Mouse (Mus musculus) midbrain, embryonic 15.5 days (tissue): Measurements from ENCODE around the gene Ssu2. TPM values are rescaled to one million over a fixed set of nuclear protein-coding genes. Genes with fewer than 3 reads are reported as not detected.

Experiments
- ATAC-seq: fragments of 200-750 bp; cut with Nextera tagmentation; replicated peaks from 2 replicates; pipeline ENCODE4 v1.8.0; 2017; ENCODE audit warnings: moderate TSS enrichment
- H3K27ac ChIP-seq: fragments of 300-500 bp; sonication (generic); 2 replicates; pipeline ENCODE4 v1.5.1; 2015; ENCODE audit warnings: mild to moderate bottlenecking, inconsistent platforms
- H3K27me3 ChIP-seq: fragments of 300-500 bp; sonication (generic); replicated peaks from 2 replicates; pipeline ENCODE4 v1.6.1; 2015; ENCODE audit warnings: inconsistent platforms
- H3K36me3 ChIP-seq: fragments of 300-500 bp; sonication (generic); replicated peaks from 2 replicates; pipeline ENCODE4 v1.6.1; 2015; ENCODE audit warnings: inconsistent platforms
- H3K4me1 ChIP-seq: fragments of 300-500 bp; sonication (generic); 2 replicates; pipeline ENCODE4 v1.6.1; 2015; ENCODE audit warnings: inconsistent platforms
- H3K4me2 ChIP-seq: fragments of 300-500 bp; sonication (generic); 2 replicates; pipeline ENCODE4 v1.6.1; 2015; ENCODE audit warnings: inconsistent platforms, mild to moderate bottlenecking, moderate library complexity
- H3K4me3 ChIP-seq: fragments of 300-500 bp; sonication (generic); 2 replicates; pipeline ENCODE4 v1.5.1; 2015; ENCODE audit warnings: mild to moderate bottlenecking, inconsistent platforms
- H3K9ac ChIP-seq: fragments of 300-500 bp; sonication (generic); 2 replicates; pipeline ENCODE4 v1.6.1; 2015; ENCODE audit warnings: mild to moderate bottlenecking, inconsistent platforms
- H3K9me3 ChIP-seq: fragments of 300-500 bp; sonication (generic); 2 replicates; pipeline ENCODE4 v1.6.1; 2016; ENCODE audit warnings: inconsistent platforms
- WGBS: fragments of 180-500 bp; shearing (Covaris S2); methylation state at CpG from one replicate; pipeline ENCODE4 v1.1.7; 2015; ENCODE audit warnings: mixed read lengths; 5-methylcytosine and 5-hydroxymethylcytosine counted together
- polyA plus RNA-seq: library from polyadenylated mRNA; unstranded; fragments of >200 nt; fragmentation: Nextera tagmentation; extraction: Ambion mirVana; gene quantifications from 2 replicates; pipeline ENCODE4 v1.2.1, GENCODE M21; 2015

Ssu2 gene
- polyA plus RNA-seq, 1 experiment from 2014 or later: 0.30 TPM

DNA sequence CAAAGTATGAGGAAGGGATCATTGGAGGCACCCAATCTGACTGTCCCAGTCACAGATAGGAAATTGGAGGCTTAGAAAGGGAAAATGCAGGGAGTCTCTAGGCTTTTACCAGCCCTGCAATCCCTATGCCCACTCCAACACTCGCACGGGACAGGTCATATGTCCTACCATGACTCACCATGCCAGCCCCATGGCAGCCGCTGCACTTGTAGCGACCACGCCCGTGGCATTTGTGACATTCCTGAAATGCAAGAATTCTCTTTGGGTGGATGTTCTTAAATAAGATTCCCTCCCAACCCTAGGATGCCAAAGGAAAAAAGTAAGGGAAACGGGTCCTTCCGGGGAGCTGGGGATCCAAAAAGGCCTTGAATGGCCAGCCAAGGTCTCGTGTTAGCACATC lies 8.8 kb downstream of the Ssu2 start:
- Histone ChIP-seq H3K4me2 (no peak overlapping the region), H3K27me3 (no peaks in the 10 kb centered on the region), H3K9ac (no peak overlapping the region), H3K4me3 (no peak overlapping the region), H3K27ac (no peak overlapping the region), H3K4me1 (peaks cover 4% of the 10 kb centered on the region; the same call in 1 of the 2 replicates), H3K36me3 (no peaks in the 10 kb centered on the region), H3K9me3 (no peaks in the 10 kb centered on the region)
- WGBS: 96% methylated on average over 9 of the region's 9 CpGs
- no peak for ATAC-seq

DNA sequence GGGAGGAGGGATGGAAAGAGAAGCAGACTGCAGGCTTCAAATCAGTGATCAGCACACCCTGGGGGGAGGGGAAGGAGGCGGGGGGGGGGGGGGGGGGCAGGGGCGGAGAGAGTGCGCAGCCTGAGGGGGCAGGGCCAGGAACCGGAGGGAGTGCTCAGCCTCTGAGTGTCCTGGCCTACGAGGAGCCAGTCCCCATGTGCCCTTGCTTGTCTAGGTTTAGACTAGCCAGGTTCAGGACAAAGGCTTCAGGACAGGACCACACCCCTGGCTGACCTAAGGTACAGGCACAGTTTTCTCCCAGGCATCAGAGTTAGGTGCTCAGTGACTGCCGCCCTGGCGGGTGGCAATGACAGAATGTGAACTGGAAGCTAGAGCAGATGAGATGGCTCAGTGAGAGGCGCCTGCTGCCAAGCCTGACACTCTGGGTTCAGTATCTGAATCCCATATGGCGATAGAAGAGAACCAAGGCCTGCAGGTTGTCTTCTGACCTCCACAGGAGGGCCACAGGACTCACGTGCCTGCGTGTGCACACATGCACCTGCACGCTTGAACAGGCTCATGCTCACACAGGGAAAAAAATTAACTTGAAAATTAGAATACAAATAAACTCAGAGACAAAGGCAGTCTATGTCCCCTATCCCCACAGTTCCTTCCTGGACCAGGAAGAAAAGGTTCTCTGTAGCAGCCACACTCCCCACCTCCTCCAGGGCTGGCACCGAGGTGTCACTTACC lies 12.0 kb downstream of the Ssu2 start:
- no peaks in the 10 kb centered on the region for H3K9me3 ChIP-seq
- no peaks in the 10 kb centered on the region for H3K27me3 ChIP-seq
- H3K4me3 ChIP-seq: no peak overlapping the region
- no peak overlapping the region for H3K4me2 ChIP-seq
- no peaks in the 10 kb centered on the region for H3K4me1 ChIP-seq
- H3K9ac ChIP-seq: no peak overlapping the region
- no peak overlapping the region for H3K27ac ChIP-seq
- 63% methylated on average over 10 of the region's 13 CpGs for WGBS
- no peaks in the 10 kb centered on the region for H3K36me3 ChIP-seq
- no peak for ATAC-seq

DNA sequence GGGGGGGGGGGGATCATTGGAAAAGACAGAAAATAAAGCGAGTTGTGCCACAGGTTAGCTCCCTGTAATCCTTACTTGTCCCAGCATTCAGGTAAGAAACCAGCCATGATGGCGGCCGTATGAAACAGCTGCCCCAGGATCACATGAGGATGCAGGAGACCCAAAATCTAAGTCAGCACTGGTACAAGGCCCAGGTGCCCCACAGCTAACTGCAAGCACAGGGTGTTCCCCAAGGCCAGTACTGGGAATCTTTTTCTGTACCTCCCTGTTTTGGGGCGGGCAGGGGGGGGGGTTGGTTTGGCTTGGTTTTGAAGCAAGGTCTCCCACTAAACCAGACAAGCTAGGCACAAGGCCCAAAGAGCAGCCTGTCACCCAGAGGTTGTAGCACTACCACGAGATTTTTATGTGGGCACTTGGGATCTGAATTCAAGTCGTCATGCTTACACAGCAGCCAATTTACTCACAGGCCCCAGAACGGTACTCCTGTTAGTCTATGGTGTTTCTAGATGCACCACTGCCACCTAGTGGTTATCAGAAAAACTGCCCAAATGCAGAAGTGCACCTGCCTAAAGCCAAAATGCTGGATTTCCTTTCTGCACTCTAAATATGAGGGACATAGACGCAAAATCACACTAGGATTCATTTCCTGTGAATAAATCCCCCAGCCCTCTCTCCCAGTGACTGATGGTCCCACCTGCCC lies 13.8 kb downstream of the Ssu2 start:
- Histone ChIP-seq H3K4me1 (no peaks in the 10 kb centered on the region), H3K9me3 (no peaks in the 10 kb centered on the region), H3K27ac (no peak overlapping the region), H3K4me2 (no peak overlapping the region), H3K36me3 (no peaks in the 10 kb centered on the region), H3K9ac (no peak overlapping the region), H3K27me3 (no peaks in the 10 kb centered on the region), H3K4me3 (no peak overlapping the region)
- 47% methylated on average over 8 of the region's 8 CpGs for WGBS
- peak; percentile 76 for ATAC-seq

DNA sequence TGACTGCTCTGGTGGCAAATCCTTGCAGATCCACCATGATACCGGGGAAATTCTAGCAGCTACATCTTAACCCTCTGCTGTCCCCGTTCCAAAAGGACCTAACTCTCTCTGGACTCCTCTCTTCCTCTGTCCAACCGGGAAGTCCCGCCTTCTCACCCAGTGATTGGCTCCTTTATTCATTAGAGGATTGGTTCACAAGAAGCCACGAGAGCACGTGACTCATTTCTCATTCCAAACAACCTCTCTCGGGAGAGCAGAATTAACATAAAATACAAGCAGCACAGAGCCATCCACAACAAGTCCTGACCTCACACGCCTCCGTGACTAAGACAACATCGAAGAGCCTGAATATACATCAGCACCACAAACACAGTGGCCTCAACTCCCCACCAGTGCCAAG lies 22.5 kb downstream of the Ssu2 start:
- Histone ChIP-seq H3K4me2 (no peak overlapping the region), H3K27me3 (no peaks in the 10 kb centered on the region), H3K4me3 (no peak overlapping the region), H3K36me3 (no peaks in the 10 kb centered on the region), H3K9me3 (no peaks in the 10 kb centered on the region), H3K9ac (no peak overlapping the region), H3K27ac (no peak overlapping the region), H3K4me1 (no peaks in the 10 kb centered on the region)
- WGBS: 73% methylated on average over 10 of the region's 10 CpGs
- ATAC-seq: no peak

DNA sequence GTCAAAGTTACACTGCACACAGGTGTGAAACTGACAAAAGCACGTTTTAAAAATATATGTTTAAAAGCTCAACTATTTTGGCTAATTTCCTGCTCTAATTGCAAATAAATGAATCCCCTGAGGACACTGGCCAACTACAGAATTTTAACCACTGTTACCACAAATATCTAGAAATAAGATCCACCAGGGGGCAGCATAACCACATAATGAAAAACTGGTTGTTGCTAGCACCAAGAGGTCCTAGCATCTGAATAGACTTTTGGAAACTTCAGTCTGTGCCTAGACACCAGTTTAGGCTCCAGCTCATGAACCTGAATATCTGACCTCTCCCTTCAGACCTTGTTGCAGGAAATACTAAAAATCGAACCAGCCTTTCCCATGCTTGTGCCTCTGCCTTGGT lies 23.2 kb downstream of the Ssu2 start:
- Histone ChIP-seq H3K9me3 (no peaks in the 10 kb centered on the region), H3K9ac (no peak overlapping the region), H3K27me3 (no peaks in the 10 kb centered on the region), H3K27ac (no peak overlapping the region), H3K4me1 (no peaks in the 10 kb centered on the region), H3K4me3 (no peak overlapping the region), H3K36me3 (no peaks in the 10 kb centered on the region), H3K4me2 (no peak overlapping the region)
- ATAC-seq: no peak
- WGBS: 47% methylated on average over 2 of the region's 2 CpGs

DNA sequence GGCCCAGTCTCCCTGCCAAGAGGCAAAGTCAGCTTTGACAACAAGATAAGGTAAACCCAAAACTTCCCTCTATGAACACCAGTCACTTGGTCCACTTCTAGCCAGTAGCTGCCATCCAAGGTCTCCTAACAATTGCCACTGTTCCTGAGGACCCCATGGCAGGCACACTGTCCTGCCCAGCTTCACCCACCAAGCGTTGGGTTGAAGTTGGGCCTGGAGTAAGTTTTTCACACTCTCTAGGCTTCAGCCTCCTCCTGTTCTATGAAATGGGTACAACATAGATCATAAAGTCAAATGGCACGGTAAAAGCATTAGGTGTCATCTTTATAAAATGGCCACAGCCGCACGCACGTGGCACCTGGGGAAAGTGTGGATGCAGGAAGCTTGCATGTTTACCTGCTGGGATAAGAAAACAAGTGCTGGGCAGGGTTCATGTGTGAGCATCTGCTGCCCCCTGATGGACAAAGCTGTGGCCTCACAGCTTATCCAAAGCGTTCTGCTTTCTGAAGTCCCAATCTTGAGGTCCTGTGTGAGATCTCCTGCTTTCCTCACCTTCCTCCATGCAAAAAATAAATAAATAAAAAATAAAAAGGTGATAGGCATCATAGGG lies 25.4 kb downstream of the Ssu2 start:
- ATAC-seq: peak; percentile 83
- Histone ChIP-seq H3K27ac (no peak overlapping the region), H3K4me1 (no peaks in the 10 kb centered on the region), H3K36me3 (no peaks in the 10 kb centered on the region), H3K4me2 (no peak overlapping the region), H3K9ac (no peak overlapping the region), H3K9me3 (no peaks in the 10 kb centered on the region), H3K27me3 (no peaks in the 10 kb centered on the region), H3K4me3 (no peak overlapping the region)
- WGBS: 43% methylated on average over 6 of the region's 6 CpGs

DNA sequence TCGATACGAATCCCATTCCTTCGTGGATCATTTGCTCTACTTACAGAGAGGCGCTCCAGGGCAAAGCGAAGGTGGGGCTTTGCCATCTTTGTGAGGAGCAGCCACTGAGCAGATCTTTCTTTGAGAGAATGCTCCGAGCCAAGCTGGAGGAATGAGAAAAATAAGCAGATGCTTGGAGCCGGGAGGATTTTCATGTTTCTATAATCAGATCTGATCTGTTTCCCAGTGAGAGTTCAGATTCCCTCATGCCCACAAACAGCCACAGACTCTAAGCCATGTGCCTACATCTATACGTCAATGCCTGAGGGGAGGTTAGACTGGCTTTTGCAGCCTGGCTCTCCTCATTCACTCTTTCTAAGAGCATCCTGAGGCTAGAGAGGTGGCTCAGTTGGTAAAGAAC lies 27.1 kb downstream of the Ssu2 start:
- no peaks in the 10 kb centered on the region for H3K9me3 ChIP-seq
- H3K4me3 ChIP-seq: no peak overlapping the region
- no peaks in the 10 kb centered on the region for H3K36me3 ChIP-seq
- H3K27me3 ChIP-seq: no peaks in the 10 kb centered on the region
- no peaks in the 10 kb centered on the region for H3K4me1 ChIP-seq
- no peak overlapping the region for H3K4me2 ChIP-seq
- H3K27ac ChIP-seq: no peak overlapping the region
- WGBS: 63% methylated on average over 8 of the region's 8 CpGs
- no peak overlapping the region for H3K9ac ChIP-seq
- ATAC-seq: no peak

DNA sequence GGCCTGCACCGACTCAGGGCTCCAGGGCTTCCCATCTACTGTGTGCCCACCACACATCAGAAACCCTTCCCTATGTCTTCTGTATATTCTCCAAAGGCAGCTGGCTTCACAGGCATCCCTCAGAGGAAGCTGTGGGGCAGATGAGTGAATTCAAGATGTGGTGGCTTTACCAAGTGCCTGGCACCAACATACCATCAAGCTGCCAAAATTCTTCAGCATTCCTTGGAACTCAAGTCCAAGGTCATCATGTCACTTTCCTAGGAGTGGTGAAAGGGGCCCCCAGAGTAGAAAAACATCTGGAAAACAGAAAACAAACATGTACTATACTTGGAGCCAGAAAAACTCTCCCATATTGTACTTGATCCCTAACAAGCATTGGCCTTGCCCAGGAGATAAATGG lies 28.5 kb downstream of the Ssu2 start:
- Histone ChIP-seq H3K4me3 (no peak overlapping the region), H3K27ac (no peak overlapping the region), H3K4me1 (no peaks in the 10 kb centered on the region), H3K9me3 (no peaks in the 10 kb centered on the region), H3K27me3 (no peaks in the 10 kb centered on the region), H3K9ac (no peak overlapping the region), H3K36me3 (no peaks in the 10 kb centered on the region), H3K4me2 (no peak overlapping the region)
- no peak for ATAC-seq
- 84% methylated on average over 1 of the region's 1 CpGs for WGBS

DNA sequence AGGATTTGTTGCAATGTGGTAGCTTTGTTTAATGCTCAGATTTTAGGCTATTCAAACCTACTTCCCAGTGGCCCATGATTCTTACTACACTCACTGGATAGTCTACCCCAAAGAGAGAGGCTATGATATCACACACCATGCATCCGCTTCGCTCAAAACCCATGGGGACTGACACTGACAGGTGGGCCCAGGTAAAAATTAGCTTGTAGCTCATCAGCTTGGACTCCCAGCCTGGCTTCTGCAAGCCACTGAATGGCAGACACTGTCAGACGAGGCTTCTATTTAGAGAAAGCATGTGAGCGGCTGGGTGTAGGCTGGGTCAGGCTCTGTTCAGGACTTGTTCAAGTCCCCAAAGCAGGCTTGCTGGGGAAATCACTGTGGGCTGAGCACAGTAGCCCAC lies 37.4 kb downstream of the Ssu2 start:
- H3K36me3 ChIP-seq: no peaks in the 10 kb centered on the region
- no peaks in the 10 kb centered on the region for H3K9me3 ChIP-seq
- H3K4me2 ChIP-seq: no peak overlapping the region
- no peak overlapping the region for H3K9ac ChIP-seq
- H3K4me1 ChIP-seq: no peaks in the 10 kb centered on the region
- ATAC-seq: no peak
- 94% methylated on average over 4 of the region's 4 CpGs for WGBS
- H3K4me3 ChIP-seq: no peak overlapping the region
- no peaks in the 10 kb centered on the region for H3K27me3 ChIP-seq
- no peak overlapping the region for H3K27ac ChIP-seq

DNA sequence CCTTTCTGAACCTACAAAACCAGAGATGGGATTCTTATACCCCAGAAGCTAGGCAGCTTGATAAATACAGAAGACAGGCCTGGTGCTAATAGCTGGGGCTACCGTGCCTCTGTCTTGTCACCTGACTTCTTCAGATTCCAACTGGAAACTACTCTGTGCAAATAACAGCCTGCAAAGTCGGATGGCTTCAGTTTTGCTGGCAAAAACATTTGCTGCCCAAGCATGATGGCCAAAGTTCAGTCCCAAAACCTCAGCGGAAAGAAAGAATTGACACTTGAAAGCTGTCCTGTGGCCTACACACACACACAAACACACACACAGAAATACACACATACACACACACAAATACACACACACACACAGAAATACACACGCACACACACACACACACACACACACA lies 48.8 kb downstream of the Ssu2 start:
- H3K4me3 ChIP-seq: no peak overlapping the region
- 86% methylated on average over 4 of the region's 4 CpGs for WGBS
- H3K4me2 ChIP-seq: no peak overlapping the region
- H3K27ac ChIP-seq: no peak overlapping the region
- no peaks in the 10 kb centered on the region for H3K9me3 ChIP-seq
- no peak overlapping the region for H3K9ac ChIP-seq
- no peaks in the 10 kb centered on the region for H3K27me3 ChIP-seq
- no peak for ATAC-seq
- no peaks in the 10 kb centered on the region for H3K36me3 ChIP-seq
- H3K4me1 ChIP-seq: no peaks in the 10 kb centered on the region

DNA sequence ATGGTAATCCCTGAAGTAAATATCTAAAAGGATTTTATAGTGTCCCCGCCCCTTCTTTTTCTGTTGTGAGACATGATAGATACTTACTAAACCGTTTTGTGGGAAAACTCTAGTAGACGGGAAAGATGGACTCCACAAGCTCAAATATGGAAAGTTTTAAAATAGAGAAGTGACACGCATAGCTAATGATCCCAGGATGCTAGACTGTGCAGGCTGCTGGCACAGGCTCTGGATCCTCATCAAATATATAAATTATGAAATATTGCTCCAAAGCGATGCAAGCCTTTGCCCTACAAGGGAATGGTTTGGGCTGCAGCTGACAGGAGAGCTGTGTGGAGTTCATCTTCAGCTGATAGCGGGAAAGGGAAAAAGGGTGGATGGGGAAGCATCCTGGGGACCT lies 50.2 kb downstream of the Ssu2 start:
- H3K36me3 ChIP-seq: no peaks in the 10 kb centered on the region
- H3K4me2 ChIP-seq: no peak overlapping the region
- no peak overlapping the region for H3K4me3 ChIP-seq
- H3K27ac ChIP-seq: no peak overlapping the region
- no peak overlapping the region for H3K9ac ChIP-seq
- no peaks in the 10 kb centered on the region for H3K9me3 ChIP-seq
- WGBS: 83% methylated on average over 6 of the region's 6 CpGs
- H3K4me1 ChIP-seq: no peaks in the 10 kb centered on the region
- no peak for ATAC-seq
- H3K27me3 ChIP-seq: no peaks in the 10 kb centered on the region

DNA sequence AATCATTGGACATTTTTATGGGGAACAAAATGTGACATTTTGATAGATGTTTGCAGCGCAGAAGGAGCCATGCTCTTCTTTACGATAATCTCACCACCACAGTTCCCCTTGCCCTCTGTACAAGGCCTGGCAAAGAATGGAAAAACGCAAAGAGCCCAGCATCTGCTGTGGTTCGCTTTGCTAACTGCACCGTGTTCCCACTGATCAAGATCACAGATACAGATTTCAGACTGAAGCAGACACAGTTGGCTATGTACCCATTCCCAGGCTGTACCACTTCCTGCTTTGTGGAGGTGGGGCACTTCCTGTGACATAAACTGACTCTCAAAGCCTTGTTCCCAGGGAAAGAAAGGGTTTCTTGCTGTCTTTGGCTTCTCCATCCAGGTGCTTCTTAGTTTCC lies 53.9 kb downstream of the Ssu2 start:
- no peak for ATAC-seq
- no peaks in the 10 kb centered on the region for H3K36me3 ChIP-seq

DNA sequence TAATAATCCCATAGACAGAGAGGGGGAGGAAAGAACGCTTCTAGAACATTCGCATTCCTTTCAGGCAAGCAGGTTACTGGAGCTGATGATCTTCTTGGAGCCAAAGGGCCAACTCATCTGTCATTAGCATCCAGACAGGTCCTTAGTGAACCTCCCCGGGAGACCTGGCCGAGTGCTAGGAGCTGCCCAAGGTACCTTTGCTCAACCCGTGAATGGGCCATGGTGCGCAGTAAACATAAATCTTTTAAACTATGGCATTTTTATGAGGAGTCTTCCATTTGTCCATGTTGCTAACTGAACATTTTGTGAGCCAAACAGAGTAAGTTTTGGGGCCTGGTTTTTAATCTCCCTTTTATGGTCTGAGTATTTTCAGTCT lies 56.6 kb downstream of the Ssu2 start:
- Histone ChIP-seq H3K9me3 (no peaks in the 10 kb centered on the region), H3K4me1 (no peaks in the 10 kb centered on the region), H3K4me2 (no peak overlapping the region), H3K27ac (no peak overlapping the region), H3K36me3 (no peaks in the 10 kb centered on the region), H3K27me3 (no peaks in the 10 kb centered on the region), H3K9ac (no peak overlapping the region), H3K4me3 (no peak overlapping the region)
- no peak for ATAC-seq
- 86% methylated on average over 6 of the region's 6 CpGs for WGBS

More for the DNA sequence above, 53.9 kb downstream of the Ssu2 start:
- Histone ChIP-seq H3K4me3 (no peak overlapping the region), H3K9ac (no peak overlapping the region), H3K27ac (no peak overlapping the region), H3K4me1 (no peaks in the 10 kb centered on the region), H3K9me3 (no peaks in the 10 kb centered on the region), H3K27me3 (no peaks in the 10 kb centered on the region), H3K4me2 (no peak overlapping the region)
- 88% methylated on average over 5 of the region's 5 CpGs for WGBS
